Mouse (Mus musculus) ES-Bruce4 (cell line): Measurements from ENCODE around the gene Prima1. TPM values are rescaled to one million over a fixed set of nuclear protein-coding genes. Genes with fewer than 3 reads are reported as not detected.

Experiments
- H3K27ac ChIP-seq: 2 replicates; pipeline ENCODE4 v1.5.1; 2012; ENCODE audit warnings: low read length, inconsistent platforms; ENCODE audit not compliant: insufficient read depth
- H3K27me3 ChIP-seq: 2 replicates; pipeline ENCODE4 v1.6.1; 2012; ENCODE audit warnings: mild to moderate bottlenecking, low read length, inconsistent platforms; ENCODE audit not compliant: control insufficient read depth, poor library complexity, insufficient read depth, severe bottlenecking
- H3K36me3 ChIP-seq: 2 replicates; pipeline ENCODE4 v1.6.1; 2012; ENCODE audit warnings: inconsistent platforms, mild to moderate bottlenecking, low read length, moderate library complexity; ENCODE audit not compliant: control insufficient read depth, poor library complexity, insufficient read depth, severe bottlenecking
- H3K4me1 ChIP-seq: one replicate; pipeline ENCODE4 v1.8.1; 2011; ENCODE audit warnings: low read length; ENCODE audit not compliant: control insufficient read depth, insufficient read depth
- H3K4me3 ChIP-seq: 2 replicates; pipeline ENCODE4 v1.5.1; 2011; ENCODE audit warnings: low read depth, mild to moderate bottlenecking, low read length
- H3K9ac ChIP-seq: 2 replicates; pipeline ENCODE4 v1.6.1; 2012; ENCODE audit warnings: low read depth, mild to moderate bottlenecking, inconsistent platforms; ENCODE audit not compliant: poor library complexity, severe bottlenecking
- H3K9me3 ChIP-seq: replicated peaks from 2 replicates; pipeline ENCODE4 v1.6.1; 2012; ENCODE audit warnings: mild to moderate bottlenecking, low read length, inconsistent platforms; ENCODE audit not compliant: control insufficient read depth, poor library complexity, insufficient read depth, severe bottlenecking
- CTCF ChIP-seq: IDR thresholded peaks from one replicate; pipeline ENCODE4 v1.8.1; 2011; ENCODE audit warnings: low read depth, low read length
- EP300 ChIP-seq: IDR thresholded peaks from 2 replicates; pipeline ENCODE4 v1.6.1; 2011; ENCODE audit warnings: low read depth, low read length; ENCODE audit not compliant: insufficient read depth
- POLR2A ChIP-seq: IDR thresholded peaks from one replicate; pipeline ENCODE4 v1.8.1; 2011; ENCODE audit warnings: low read length; ENCODE audit not compliant: insufficient read depth
- polyA plus RNA-seq: library from polyadenylated mRNA; stranded (reverse); fragments of >200 nt; gene quantifications from 2 replicates; pipeline ENCODE4 v1.2.4, GENCODE M21; 2011; ENCODE audit warnings: low read depth; ENCODE audit not compliant: missing spikeins, insufficient read depth, insufficient read length

The Prima1 gene
- polyA plus RNA-seq, 1 experiment = not detected

DNA sequence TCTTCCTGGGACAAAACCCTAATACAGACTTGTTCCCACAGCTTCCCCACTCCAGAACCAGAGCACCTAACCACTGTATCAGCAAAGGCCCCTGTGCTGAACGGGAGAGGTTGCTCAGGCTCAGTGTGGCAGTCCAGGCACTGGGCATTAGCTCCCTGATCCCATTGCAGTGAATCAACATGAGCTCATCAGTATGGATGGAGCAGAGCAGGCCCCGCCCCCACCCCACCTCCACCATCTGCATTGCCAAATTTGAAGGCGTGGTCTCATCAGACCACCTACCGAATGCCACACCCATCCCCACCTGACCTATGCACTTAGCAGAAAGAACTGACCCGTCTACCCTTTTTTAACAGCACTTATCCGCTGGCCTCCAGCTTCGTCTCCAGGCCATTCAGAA lies 58.9 kb downstream of the Prima1 start:
- H3K27ac ChIP-seq = no peak overlapping the region
- no peak overlapping the region for H3K4me3 ChIP-seq
- H3K4me1 ChIP-seq = no peaks in the 10 kb centered on the region
- H3K9ac ChIP-seq = no peak overlapping the region
- no peaks in the 10 kb centered on the region for H3K36me3 ChIP-seq
- no peaks in the 10 kb centered on the region for H3K9me3 ChIP-seq
- TF ChIP-seq CTCF (no peak), POLR2A (no peak), EP300 (no peak)
- no peaks in the 10 kb centered on the region for H3K27me3 ChIP-seq

DNA sequence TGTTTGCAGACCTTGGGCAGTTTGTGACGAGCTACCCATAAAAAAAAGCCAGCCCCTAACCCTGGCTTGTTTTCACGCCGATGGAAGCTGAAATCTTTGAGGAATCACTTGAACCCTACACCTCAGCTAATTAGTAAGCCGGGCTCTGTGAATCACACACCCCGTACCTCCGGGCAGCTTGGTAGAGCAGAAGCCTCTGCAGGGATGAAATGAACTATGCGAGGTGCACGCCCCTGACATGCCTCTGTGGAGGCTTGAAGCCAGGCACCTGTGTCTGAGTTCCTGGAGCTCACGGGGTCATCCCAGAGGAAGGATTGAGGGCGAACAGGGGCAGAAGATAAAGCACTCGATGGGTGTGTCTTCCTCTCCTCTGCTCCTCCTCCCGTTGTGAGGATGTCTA lies 73.1 kb downstream of the Prima1 start:
- Histone ChIP-seq H3K4me1 (no peaks in the 10 kb centered on the region), H3K27ac (no peak overlapping the region), H3K9ac (no peak overlapping the region), H3K4me3 (no peak overlapping the region), H3K9me3 (no peaks in the 10 kb centered on the region), H3K36me3 (no peaks in the 10 kb centered on the region), H3K27me3 (no peaks in the 10 kb centered on the region)
- no peak for TF ChIP-seq POLR2A
- TF ChIP-seq EP300 = no peak
- TF ChIP-seq CTCF = no peak

DNA sequence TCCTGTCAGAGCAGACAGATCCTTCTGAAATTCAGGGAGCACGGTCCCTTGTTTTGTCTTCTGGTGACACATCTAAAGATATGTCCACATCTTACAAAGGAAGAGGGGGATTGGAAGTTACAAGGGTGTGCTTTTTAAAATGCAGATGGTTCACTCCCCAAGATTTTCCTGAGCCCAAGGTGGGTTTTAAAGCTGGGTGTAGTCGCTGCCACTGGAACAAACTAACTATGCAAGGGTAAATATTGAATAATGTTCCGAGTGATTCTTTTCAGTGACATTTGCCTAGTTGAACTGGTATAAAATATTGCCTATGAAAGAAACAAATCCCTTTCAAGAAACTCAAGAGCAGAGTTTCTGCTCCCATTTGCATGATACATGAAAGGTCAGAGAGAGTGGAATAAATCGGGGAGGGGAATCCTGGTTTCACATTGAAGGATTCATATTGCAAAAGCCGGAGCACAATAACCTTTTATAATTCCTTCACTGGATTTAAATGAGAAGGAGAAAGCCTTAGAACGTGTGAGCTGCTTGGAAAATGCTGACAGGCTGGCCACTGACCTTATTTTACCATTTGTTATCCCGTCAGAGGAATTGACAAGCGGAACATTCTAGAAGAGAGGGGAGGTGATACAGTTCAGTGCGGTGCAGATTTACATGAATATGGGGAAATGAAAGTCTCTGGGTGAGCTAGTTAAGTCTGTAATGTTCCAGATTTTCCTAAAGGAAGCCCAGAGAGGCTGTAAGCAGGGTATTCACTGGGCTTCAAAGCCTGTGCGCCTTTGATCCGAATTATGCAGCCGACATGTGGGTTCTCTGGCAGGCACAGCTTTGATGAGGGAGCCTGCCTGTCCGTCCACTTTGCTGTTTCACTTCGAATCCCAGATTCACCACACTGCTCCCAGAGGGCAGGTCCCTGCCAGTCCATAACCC lies 77.6 kb downstream of the Prima1 start:
- no peaks in the 10 kb centered on the region for H3K36me3 ChIP-seq
- H3K9ac ChIP-seq = no peak overlapping the region
- H3K27me3 ChIP-seq = no peaks in the 10 kb centered on the region
- no peak overlapping the region for H3K4me3 ChIP-seq
- TF ChIP-seq POLR2A (no peak), CTCF (no peak), EP300 (no peak)
- H3K9me3 ChIP-seq = no peaks in the 10 kb centered on the region
- H3K4me1 ChIP-seq = no peaks in the 10 kb centered on the region
- H3K27ac ChIP-seq = no peak overlapping the region

DNA sequence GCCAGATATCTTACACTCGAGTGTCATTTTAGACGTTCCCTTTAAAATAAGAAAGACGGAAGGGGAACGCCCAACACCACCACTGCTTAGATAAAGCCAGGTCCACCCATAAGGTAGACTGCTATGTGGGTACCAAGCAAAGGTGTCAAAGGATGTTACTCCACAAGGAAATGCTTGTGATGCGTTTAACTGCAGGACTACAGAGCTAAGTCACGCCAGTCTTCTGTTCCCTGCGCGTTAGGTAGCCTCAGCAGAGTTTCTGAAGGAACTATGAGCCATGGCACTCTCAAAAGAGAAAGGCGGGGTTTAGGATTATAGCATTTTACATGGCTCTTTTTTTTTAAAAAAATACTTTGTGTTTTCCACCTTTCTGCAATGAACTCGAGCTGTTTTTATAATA lies 78.4 kb downstream of the Prima1 start:
- no peak overlapping the region for H3K4me3 ChIP-seq
- H3K9ac ChIP-seq = no peak overlapping the region
- no peaks in the 10 kb centered on the region for H3K27me3 ChIP-seq
- H3K36me3 ChIP-seq = no peaks in the 10 kb centered on the region
- H3K27ac ChIP-seq = no peak overlapping the region
- H3K4me1 ChIP-seq = no peaks in the 10 kb centered on the region
- no peak for TF ChIP-seq POLR2A
- H3K9me3 ChIP-seq = no peaks in the 10 kb centered on the region

DNA sequence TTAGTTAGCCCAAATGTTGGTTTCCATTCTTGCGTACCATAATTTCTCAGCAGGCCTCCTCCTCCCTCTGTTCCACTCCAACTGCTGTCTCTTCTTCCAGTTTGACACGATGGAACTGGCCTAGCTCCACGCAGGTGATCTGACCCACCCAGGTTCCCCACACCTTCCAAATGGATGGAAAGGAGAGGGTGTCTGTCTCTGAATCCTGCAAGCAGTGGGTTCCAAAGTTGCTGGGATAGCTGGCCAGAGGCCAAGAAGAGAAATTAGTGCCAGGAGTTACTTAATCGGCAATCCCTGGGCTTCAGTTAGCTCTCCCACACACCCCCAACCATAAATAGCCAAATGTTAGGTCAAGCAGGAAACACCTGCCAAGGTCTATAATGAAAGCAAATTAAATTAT lies 81.2 kb downstream of the Prima1 start:
- no peaks in the 10 kb centered on the region for H3K36me3 ChIP-seq
- no peaks in the 10 kb centered on the region for H3K4me1 ChIP-seq
- no peak overlapping the region for H3K4me3 ChIP-seq
- no peak overlapping the region for H3K27ac ChIP-seq
- H3K9ac ChIP-seq = no peak overlapping the region
- TF ChIP-seq EP300 (no peak), POLR2A (no peak), CTCF (no peak)
- H3K27me3 ChIP-seq = no peaks in the 10 kb centered on the region
- no peaks in the 10 kb centered on the region for H3K9me3 ChIP-seq

DNA sequence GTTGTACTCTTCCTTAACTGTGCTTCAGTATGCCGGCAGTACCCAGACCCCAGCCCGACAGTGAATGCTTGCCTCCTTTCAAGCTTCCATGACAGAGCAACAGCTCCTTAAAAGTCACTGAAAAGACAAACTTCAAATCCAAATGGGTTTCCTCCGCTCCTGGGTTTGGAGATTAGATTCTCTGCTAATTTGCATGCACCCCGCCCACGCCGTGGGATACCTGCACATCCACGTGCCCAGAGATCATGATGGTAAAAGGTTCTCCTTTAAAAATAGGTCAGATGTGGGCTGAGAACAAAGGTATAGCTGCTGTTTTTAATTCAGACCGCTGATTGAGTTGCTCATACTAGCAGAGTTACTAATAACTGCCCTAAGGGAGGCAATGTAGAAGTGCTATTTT lies 82.9 kb downstream of the Prima1 start:
- no peaks in the 10 kb centered on the region for H3K36me3 ChIP-seq
- no peak overlapping the region for H3K27ac ChIP-seq
- no peaks in the 10 kb centered on the region for H3K4me1 ChIP-seq
- no peak for TF ChIP-seq CTCF
- no peak for TF ChIP-seq EP300
- no peak for TF ChIP-seq POLR2A
- no peaks in the 10 kb centered on the region for H3K9me3 ChIP-seq
- H3K9ac ChIP-seq = no peak overlapping the region
- H3K27me3 ChIP-seq = no peaks in the 10 kb centered on the region
- H3K4me3 ChIP-seq = no peak overlapping the region
